Mouse (Mus musculus): ENCODE data around the gene Ndufb5. TPM values are rescaled to one million over a fixed set of nuclear protein-coding genes. Genes with fewer than 3 reads are reported as not detected.
A peak's percentile ranks its signal among the peaks of the same experiment; 100 is the strongest.
"Not testable (repeated sequence)": the region's sequence is repeated elsewhere in the genome, so short reads cannot be mapped to it uniquely, and the experiment has no call there.

Gene Ndufb5
- polyA plus RNA-seq, 1 experiment from 2014 or later = 296 TPM

DNA sequence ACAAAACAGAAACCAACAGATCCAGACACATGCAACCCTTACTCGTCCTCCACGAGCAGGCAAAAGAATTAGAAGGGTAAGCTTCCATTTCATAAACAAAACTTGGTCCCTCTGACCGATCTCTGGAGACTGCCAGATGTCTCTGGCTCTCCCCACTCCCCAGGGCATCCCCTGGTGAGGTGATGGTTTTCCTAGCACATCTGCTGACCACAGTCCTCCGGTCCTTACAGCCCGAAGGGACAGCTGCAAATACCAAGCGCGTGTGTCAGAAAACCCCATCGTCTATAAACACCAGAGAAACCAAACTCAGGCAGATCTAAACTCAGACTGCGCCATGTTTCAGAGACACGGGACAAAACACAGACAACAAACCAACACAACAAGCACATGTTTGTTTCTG is 32.2 kb upstream of the Ndufb5 start:
- not testable (repeated sequence) for H3K27me3 ChIP-seq; H3K9me3 ChIP-seq (replicated peaks); ATAC-seq (ENCODE audit: insufficient number of reproducible peaks, low FRiP score, low TSS enrichment, low read depth); H3K27ac ChIP-seq (replicated peaks); H3K9ac ChIP-seq; H3K4me2 ChIP-seq (replicated peaks); H3K4me1 ChIP-seq; H3K4me3 ChIP-seq (replicated peaks); H3K36me3 ChIP-seq
- 83% methylated on average over 10 of the region's 10 CpGs for WGBS

DNA sequence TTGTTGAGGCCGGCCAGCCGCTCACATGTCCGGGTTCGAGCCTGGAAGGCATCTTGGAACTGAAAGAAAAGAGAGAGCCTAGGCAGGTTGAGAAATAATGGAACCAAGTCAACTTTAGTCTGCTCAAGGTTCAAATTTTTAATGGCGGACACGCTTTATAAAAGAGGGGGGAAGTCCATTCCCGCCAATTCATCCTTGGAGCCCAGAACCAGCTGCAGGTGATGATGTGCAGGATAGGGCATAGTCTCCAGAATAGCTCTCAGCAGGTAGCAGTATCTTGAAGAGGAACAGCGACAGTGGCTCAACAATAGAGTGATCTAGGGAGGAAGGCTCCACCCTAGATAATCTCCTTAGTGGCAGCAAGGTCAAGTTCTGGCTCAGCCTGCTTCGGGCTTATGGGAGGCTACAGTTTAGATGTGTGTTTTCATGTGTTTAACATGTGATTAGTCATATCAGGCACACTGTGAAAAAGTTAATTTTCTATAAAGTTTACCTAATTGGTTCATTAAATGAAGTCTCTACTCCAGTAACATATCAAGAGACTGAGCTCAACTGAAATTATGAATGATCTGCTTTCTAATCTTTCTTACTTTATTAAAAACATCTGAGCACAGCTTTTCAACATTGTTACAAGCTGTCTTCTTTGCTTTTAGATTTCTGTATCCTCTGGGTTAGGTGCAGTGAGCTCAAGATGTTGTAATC is 31.0 kb upstream of the Ndufb5 start, which contains the start of gene Actl6a:
TSS of gene Actl6a (plus strand) at position 652 of the 702 bp plus-strand sequence.
- H3K9ac ChIP-seq; H3K4me2 ChIP-seq (replicated peaks); H3K36me3 ChIP-seq; H3K4me3 ChIP-seq (replicated peaks); H3K27me3 ChIP-seq; ATAC-seq (ENCODE audit: insufficient number of reproducible peaks, low FRiP score, low TSS enrichment, low read depth); H3K9me3 ChIP-seq (replicated peaks); H3K27ac ChIP-seq (replicated peaks): not testable (repeated sequence)
- H3K4me1 ChIP-seq = peaks cover 10% of the 10 kb centered on the region
- WGBS = 80% methylated on average over 9 of the region's 9 CpGs

DNA sequence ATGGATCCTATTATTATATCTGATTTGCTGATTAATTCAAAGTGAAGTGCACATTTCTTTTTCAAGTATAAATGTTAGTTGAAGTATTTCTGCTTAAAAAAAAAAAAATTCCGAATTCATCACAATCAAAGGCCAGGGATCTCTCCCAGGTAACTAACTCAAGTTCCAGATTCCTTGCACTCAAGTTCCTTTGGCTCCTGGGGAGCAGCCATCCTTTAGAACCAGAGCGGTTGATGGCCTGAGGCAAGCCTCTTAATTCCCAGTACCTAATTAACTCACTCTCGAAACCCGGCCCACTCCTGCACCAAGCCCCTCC is 28.8 kb upstream of the Ndufb5 start:
- H3K9me3 ChIP-seq (replicated peaks) = no peaks in the 10 kb centered on the region
- no peaks in the 10 kb centered on the region for H3K27me3 ChIP-seq
- peak overlapping the region; percentile 66 for H3K4me2 ChIP-seq (replicated peaks)
- H3K27ac ChIP-seq (replicated peaks) = no peak overlapping the region
- WGBS = 2% methylated on average over 4 of the region's 4 CpGs
- peaks cover 10% of the 10 kb centered on the region for H3K4me1 ChIP-seq
- peak overlapping the region; percentile 96 for H3K4me3 ChIP-seq (replicated peaks)
- H3K9ac ChIP-seq = no peak overlapping the region
- H3K36me3 ChIP-seq = peaks cover 15% of the 10 kb centered on the region
- ATAC-seq (ENCODE audit: insufficient number of reproducible peaks, low FRiP score, low TSS enrichment, low read depth) = no peak

DNA sequence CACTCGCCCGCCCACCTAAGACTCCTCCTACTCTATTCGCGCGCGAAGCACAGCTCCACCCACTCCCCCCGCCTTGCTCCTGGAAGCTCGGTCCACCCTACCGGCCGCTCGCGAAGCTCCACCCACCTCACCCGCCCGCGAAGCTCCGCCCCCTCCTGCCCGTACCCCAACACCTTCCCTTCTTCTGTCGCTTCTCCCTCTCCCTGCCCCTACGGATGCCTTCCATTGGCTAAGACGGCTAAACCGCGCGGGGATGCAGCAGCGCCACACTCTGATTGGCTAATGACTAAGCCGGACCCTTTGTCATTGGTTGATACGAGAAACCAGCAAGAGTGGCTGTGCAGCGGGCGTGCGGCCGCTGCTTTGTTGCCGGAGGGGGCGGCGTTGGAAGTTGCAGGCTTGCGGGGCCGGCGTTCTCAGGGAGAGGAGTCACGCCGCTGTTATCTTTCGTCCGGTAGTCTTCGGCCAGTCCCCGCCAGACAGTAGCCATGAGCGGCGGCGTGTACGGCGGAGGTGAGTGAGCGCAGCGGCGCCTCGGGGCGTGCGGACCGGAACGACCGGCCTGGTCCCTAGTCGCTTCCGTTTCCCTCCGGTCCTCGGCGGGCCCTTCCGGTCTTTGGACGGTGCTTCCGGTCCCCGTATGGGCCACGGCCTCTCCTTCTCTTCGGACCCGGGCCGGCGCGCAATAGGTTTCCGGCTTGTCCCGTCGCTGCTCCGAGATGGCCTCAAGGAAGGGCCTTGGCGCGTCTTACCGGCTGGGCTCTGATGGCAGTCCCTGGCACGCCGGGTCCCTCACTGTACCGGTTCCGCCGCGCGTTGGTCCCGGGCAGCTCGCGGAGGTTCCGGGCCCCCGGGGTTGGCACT is 28.2 kb upstream of the Ndufb5 start:
- ATAC-seq (ENCODE audit: insufficient number of reproducible peaks, low FRiP score, low TSS enrichment, low read depth) = peak; percentile 100
- Histone ChIP-seq H3K4me1 (peaks cover 10% of the 10 kb centered on the region), H3K27ac (replicated peaks) (peak overlapping the region; percentile 91), H3K9ac (peak overlapping the region; percentile 89), H3K4me3 (replicated peaks) (peak overlapping the region; percentile 96), H3K9me3 (replicated peaks) (no peaks in the 10 kb centered on the region), H3K27me3 (no peaks in the 10 kb centered on the region), H3K36me3 (peaks cover 21% of the 10 kb centered on the region), H3K4me2 (replicated peaks) (peak overlapping the region; percentile 66)
- WGBS = under 1% methylated on average over 87 of the region's 90 CpGs

DNA sequence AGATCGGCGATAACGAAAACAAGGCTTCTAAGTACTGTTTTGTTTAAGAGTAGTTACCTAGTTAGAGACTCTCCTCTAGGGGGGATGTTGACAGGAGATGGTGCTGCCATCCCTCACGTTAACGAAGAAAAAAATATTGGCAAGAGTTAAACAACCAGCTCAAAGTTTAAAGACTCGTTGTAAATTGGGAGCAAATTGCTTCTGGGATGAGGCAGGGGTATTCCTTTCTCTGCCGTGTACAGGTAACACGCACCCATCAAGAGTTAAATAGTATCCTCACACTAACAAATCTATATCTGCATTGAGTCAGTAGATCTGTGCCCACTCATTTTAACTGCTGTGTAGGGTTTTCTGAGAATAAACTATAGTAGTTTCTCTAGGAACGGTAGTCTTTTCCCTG is 27.4 kb upstream of the Ndufb5 start:
- peaks cover 29% of the 10 kb centered on the region for H3K36me3 ChIP-seq
- peak overlapping the region; percentile 89 for H3K9ac ChIP-seq
- H3K9me3 ChIP-seq (replicated peaks) = no peaks in the 10 kb centered on the region
- H3K27ac ChIP-seq (replicated peaks) = peak overlapping the region; percentile 91
- peaks cover 10% of the 10 kb centered on the region for H3K4me1 ChIP-seq
- peak overlapping the region; percentile 96 for H3K4me3 ChIP-seq (replicated peaks)
- 6% methylated on average over 9 of the region's 9 CpGs for WGBS
- peak overlapping the region; percentile 66 for H3K4me2 ChIP-seq (replicated peaks)
- ATAC-seq (ENCODE audit: insufficient number of reproducible peaks, low FRiP score, low TSS enrichment, low read depth) = no peak
- H3K27me3 ChIP-seq = no peaks in the 10 kb centered on the region

DNA sequence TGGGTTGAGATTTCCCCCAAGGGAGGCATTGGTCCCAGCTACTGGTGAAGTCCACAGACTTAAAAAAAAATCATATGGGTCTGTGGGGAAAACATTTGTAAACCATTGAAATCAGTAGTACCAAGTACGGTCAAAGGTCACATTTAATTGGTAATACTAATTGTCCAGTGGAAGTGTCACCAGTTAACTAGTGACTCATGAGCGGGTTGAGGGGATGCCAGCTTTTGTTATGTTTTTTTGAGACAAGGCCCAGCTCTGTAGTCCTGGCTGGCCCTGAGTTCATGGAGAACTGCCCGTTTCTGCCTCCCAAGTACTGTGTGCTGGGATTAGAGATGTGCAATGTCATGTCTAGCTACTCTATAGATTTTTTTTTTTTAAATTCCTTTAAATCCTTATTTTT is 23.1 kb upstream of the Ndufb5 start:
- Histone ChIP-seq H3K27ac (replicated peaks) (no peak overlapping the region), H3K9ac (no peak overlapping the region), H3K36me3 (peaks cover 68% of the 10 kb centered on the region), H3K27me3 (no peaks in the 10 kb centered on the region), H3K9me3 (replicated peaks) (no peaks in the 10 kb centered on the region), H3K4me3 (replicated peaks) (no peak overlapping the region), H3K4me2 (replicated peaks) (no peak overlapping the region), H3K4me1 (peaks cover 10% of the 10 kb centered on the region)
- no peak for ATAC-seq (ENCODE audit: insufficient number of reproducible peaks, low FRiP score, low TSS enrichment, low read depth)
- WGBS = 83% methylated on average over 3 of the region's 3 CpGs

DNA sequence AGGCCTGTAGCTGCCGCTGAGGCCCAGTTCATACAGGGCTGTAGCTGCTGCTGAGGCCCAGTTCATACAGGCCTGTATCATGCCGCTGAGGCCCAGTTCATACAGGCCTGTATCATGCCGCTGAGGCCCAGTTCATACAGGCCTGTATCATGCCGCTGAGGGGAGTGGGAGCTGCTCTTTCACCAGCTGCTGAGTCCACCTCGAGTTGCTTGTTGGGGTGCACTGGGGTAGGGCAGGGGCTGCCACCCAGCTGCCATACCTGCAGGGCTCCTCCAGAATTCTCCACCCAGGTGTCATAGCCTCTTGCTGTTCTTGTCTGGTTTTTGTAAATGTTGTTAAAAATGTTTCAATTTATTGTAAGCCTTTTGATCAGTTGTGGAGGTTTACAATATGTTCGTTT is 19.4 kb upstream of the Ndufb5 start:
- WGBS = 93% methylated on average over 6 of the region's 6 CpGs
- H3K4me3 ChIP-seq (replicated peaks); H3K9me3 ChIP-seq (replicated peaks); H3K27ac ChIP-seq (replicated peaks); ATAC-seq (ENCODE audit: insufficient number of reproducible peaks, low FRiP score, low TSS enrichment, low read depth); H3K27me3 ChIP-seq; H3K9ac ChIP-seq; H3K4me1 ChIP-seq; H3K4me2 ChIP-seq (replicated peaks): not testable (repeated sequence)
- peaks cover 91% of the 10 kb centered on the region for H3K36me3 ChIP-seq

DNA sequence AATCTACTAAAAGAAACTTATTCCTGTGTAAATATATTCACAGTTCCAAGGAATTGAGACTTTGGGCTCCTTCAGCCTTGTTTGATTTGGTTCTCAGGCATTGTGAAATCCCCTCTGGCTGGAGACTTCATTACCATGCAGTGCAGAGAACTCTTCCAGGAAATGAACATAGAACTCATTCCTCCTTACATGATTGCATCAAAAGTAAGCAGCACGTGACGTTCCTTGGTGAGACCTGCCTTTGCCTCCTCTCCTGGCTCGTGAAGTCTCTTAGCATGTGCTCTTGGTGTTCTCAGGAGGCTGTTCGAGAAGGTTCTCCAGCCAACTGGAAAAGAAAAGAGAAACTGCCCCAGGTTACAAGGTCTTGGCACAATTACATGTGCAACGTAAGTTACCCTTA is 18.5 kb upstream of the Ndufb5 start:
- 89% methylated on average over 5 of the region's 5 CpGs for WGBS
- Histone ChIP-seq H3K4me2 (replicated peaks) (no peak overlapping the region), H3K4me1 (no peaks in the 10 kb centered on the region)

DNA sequence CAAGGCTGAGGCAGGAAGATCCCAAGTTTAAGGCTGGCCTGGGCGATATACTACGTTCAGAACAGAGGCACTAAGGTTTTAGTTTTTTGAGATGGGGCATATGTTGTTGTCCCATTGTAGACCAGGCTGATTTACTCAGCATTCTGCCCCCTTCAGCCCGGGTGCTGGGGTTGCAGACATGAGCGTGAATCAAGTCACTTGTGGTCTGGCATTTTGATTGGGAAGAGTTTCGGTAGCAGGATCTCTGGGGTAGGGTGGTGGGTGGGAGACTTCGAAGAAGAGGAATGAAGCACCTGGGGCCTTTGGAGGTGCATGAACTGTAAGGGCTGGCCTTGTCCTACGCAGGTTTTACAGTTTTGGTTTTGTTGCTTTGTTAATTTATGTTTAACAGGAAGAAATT is 12.6 kb upstream of the Ndufb5 start:
- H3K36me3 ChIP-seq = peaks cover 84% of the 10 kb centered on the region
- WGBS = 95% methylated on average over 7 of the region's 7 CpGs
- ATAC-seq (ENCODE audit: insufficient number of reproducible peaks, low FRiP score, low TSS enrichment, low read depth) = no peak

More for the DNA sequence above, 18.5 kb upstream of the Ndufb5 start:
- Histone ChIP-seq H3K4me3 (replicated peaks) (no peak overlapping the region), H3K27me3 (no peaks in the 10 kb centered on the region), H3K9ac (no peak overlapping the region), H3K36me3 (peaks cover 91% of the 10 kb centered on the region), H3K9me3 (replicated peaks) (no peaks in the 10 kb centered on the region), H3K27ac (replicated peaks) (no peak overlapping the region)
- ATAC-seq (ENCODE audit: insufficient number of reproducible peaks, low FRiP score, low TSS enrichment, low read depth) = no peak

DNA sequence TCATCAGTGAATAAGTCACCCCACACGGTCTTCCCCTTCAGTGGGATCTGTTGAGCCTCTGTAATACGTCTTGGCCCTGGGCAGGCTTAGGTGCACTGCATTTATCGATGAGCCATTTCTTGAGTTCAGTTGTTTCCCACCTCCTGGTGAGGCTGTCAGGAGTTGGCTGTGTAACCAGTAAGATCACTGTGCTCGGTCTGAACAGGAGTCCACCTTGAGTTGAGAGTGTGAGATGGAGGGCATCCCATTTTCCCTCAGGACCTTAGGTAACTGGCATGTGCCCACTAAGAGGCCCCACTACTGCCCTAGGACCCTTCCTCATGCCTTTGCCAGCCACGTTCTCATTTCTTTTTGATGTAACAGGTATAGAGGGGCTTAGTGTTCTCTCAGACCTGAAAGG is 10.8 kb upstream of the Ndufb5 start:
- 87% methylated on average over 5 of the region's 5 CpGs for WGBS
- no peak for ATAC-seq (ENCODE audit: insufficient number of reproducible peaks, low FRiP score, low TSS enrichment, low read depth)
- H3K27me3 ChIP-seq = no peaks in the 10 kb centered on the region
- no peak overlapping the region for H3K27ac ChIP-seq (replicated peaks)
- no peak overlapping the region for H3K4me3 ChIP-seq (replicated peaks)
- H3K4me2 ChIP-seq (replicated peaks) = no peak overlapping the region
- no peaks in the 10 kb centered on the region for H3K4me1 ChIP-seq
- H3K9me3 ChIP-seq (replicated peaks) = no peaks in the 10 kb centered on the region
- H3K36me3 ChIP-seq = peaks cover 84% of the 10 kb centered on the region
- no peak overlapping the region for H3K9ac ChIP-seq

More for the DNA sequence above, 12.6 kb upstream of the Ndufb5 start:
- Histone ChIP-seq H3K4me2 (replicated peaks) (no peak overlapping the region), H3K27ac (replicated peaks) (no peak overlapping the region), H3K4me1 (no peaks in the 10 kb centered on the region), H3K9me3 (replicated peaks) (no peaks in the 10 kb centered on the region), H3K4me3 (replicated peaks) (no peak overlapping the region), H3K9ac (no peak overlapping the region), H3K27me3 (no peaks in the 10 kb centered on the region)

DNA sequence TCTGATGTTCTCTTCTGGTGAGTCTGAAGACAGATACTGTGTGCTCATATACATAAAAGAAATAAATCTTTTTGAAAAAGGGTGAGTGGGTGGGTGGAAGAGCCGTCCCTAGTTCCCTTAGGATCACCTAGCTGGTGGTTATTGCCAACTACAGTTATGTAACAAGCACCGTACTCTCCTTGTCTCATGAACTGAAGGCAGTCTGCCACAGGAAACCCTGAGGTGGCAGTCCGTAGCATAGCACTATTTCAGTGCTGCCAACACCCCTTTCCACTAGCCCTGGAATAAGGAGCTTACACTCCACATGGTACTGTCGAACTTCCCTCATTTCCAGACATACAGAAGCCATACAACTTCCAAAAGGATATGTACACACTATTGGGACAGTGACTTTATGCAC is 8.9 kb upstream of the Ndufb5 start:
- peaks cover 77% of the 10 kb centered on the region for H3K36me3 ChIP-seq
- H3K9ac ChIP-seq = no peak overlapping the region
- H3K27ac ChIP-seq (replicated peaks) = no peak overlapping the region
- no peaks in the 10 kb centered on the region for H3K27me3 ChIP-seq
- no peak overlapping the region for H3K4me3 ChIP-seq (replicated peaks)
- ATAC-seq (ENCODE audit: insufficient number of reproducible peaks, low FRiP score, low TSS enrichment, low read depth) = no peak
- WGBS = 82% methylated on average over 4 of the region's 4 CpGs
- no peaks in the 10 kb centered on the region for H3K4me1 ChIP-seq
- no peak overlapping the region for H3K4me2 ChIP-seq (replicated peaks)
- H3K9me3 ChIP-seq (replicated peaks) = no peaks in the 10 kb centered on the region

Measured in embryonic facial prominence, embryonic 15.5 days (tissue).